Mouse (Mus musculus) stomach, embryonic 16.5 days (tissue): Measurements from ENCODE around the gene Ndel1. TPM values are rescaled to one million over a fixed set of nuclear protein-coding genes. Genes with fewer than 3 reads are reported as not detected.

Experiments
- ATAC-seq: fragments of 200-750 bp; cut with Nextera tagmentation; 2 replicates; pipeline ENCODE4 v1.8.0; 2017; ENCODE audit warnings: moderate number of reproducible peaks, moderate TSS enrichment; ENCODE audit not compliant: insufficient read depth, low FRiP score
- H3K27ac ChIP-seq: fragments of 300-500 bp; sonication (generic); 2 replicates; pipeline ENCODE4 v1.5.1; 2014; ENCODE audit warnings: low read length
- H3K27me3 ChIP-seq: fragments of 300-500 bp; sonication (generic); 2 replicates; pipeline ENCODE4 v1.6.1; 2014; ENCODE audit warnings: low read length, control low read depth, mixed read lengths; ENCODE audit not compliant: control insufficient read depth, insufficient read depth
- H3K36me3 ChIP-seq: fragments of 300-500 bp; sonication (generic); 2 replicates; pipeline ENCODE4 v1.6.1; 2014; ENCODE audit warnings: low read length; ENCODE audit not compliant: control insufficient read depth, insufficient read depth
- H3K4me1 ChIP-seq: fragments of 300-500 bp; sonication (generic); 2 replicates; pipeline ENCODE4 v1.6.1; 2014; ENCODE audit warnings: low read length, control low read depth, mixed read lengths; ENCODE audit not compliant: control insufficient read depth, insufficient read depth
- H3K4me2 ChIP-seq: fragments of 300-500 bp; sonication (generic); 2 replicates; pipeline ENCODE4 v1.6.1; 2014; ENCODE audit warnings: low read depth, low read length, mixed read lengths
- H3K4me3 ChIP-seq: fragments of 300-500 bp; sonication (generic); replicated peaks from 2 replicates; pipeline ENCODE4 v1.5.1; 2014; ENCODE audit warnings: mild to moderate bottlenecking, low read length
- H3K9ac ChIP-seq: fragments of 300-500 bp; sonication (generic); 2 replicates; pipeline ENCODE4 v1.6.1; 2014; ENCODE audit warnings: low read length
- H3K9me3 ChIP-seq: fragments of 300-500 bp; sonication (generic); replicated peaks from 2 replicates; pipeline ENCODE4 v1.6.1; 2016; ENCODE audit warnings: low read length, control low read depth; ENCODE audit not compliant: control insufficient read depth
- WGBS: fragments of 180-500 bp; shearing (Covaris S2); extraction: QIAGEN DNeasy Blood & Tissue Kit; methylation state at CpG from one replicate; pipeline ENCODE4 v1.1.7; 2014; 5-methylcytosine and 5-hydroxymethylcytosine counted together
- polyA plus RNA-seq: library from polyadenylated mRNA; unstranded; fragments of >200 nt; fragmentation: Nextera tagmentation; extraction: Ambion mirVana; gene quantifications from 2 replicates; pipeline ENCODE4 v1.2.1, GENCODE M21; 2015

Ndel1 gene
- polyA plus RNA-seq, 1 experiment from 2014 or later: 82.4 TPM

DNA sequence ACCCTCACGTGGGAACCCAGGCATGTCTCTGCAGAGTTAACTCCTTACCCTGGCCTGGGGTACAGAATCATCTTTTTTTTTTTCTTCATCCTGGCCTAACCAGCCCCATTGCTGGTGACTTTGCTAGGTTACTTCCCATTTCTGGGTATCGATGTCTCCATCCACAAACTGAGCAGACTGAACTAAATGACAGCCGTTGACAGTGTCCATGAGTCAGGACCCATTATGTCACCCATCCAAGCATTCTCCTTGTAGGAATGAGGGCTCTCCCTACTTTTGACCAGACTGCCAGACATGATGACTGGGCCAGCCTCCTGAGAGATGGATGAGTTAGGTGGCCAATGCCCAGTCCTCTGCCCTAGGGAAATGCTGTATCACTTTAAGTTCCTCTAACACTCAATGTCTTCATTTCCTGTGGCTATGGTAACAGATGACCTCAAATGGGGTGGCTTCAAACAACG is 8.0 kb downstream of the Ndel1 start:
- no peaks in the 10 kb centered on the region for H3K36me3 ChIP-seq
- no peak for ATAC-seq
- no peaks in the 10 kb centered on the region for H3K27me3 ChIP-seq
- WGBS: 63% methylated on average over 4 of the region's 4 CpGs
- H3K9me3 ChIP-seq: no peaks in the 10 kb centered on the region
- no peak overlapping the region for H3K9ac ChIP-seq
- H3K4me3 ChIP-seq: no peak overlapping the region
- H3K4me1 ChIP-seq: peaks cover 8% of the 10 kb centered on the region
- H3K4me2 ChIP-seq: no peak overlapping the region
- no peak overlapping the region for H3K27ac ChIP-seq

DNA sequence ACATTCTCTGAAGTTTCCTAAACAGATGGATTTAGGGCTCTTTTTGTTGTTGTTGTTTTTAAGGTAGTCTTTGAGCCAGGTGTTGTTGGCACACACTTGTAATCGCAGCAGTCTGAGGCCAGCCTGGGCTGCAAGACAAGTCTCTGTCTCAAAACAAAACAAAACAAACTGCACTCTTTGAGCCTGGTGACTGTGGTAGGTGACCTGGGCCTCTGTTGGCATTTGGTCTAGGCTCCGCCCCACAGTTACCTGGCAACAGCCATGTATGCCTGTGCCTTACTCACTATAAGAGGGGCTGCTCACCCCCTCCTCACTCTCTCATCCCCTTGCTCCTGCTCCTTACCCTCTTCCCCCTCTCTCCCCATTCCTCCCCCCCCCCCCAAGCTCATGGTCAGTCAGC is 9.4 kb downstream of the Ndel1 start:
- H3K9me3 ChIP-seq: no peaks in the 10 kb centered on the region
- no peaks in the 10 kb centered on the region for H3K36me3 ChIP-seq
- H3K4me1 ChIP-seq: 0 out of 2 replicates have a peak, but pooled peaks cover 4% of the 10 kb centered on the region
- no peaks in the 10 kb centered on the region for H3K27me3 ChIP-seq
- 63% methylated on average over 2 of the region's 2 CpGs for WGBS
- H3K4me3 ChIP-seq: no peak overlapping the region
- no peak overlapping the region for H3K9ac ChIP-seq
- ATAC-seq: no peak
- no peak overlapping the region for H3K27ac ChIP-seq
- H3K4me2 ChIP-seq: no peak overlapping the region

DNA sequence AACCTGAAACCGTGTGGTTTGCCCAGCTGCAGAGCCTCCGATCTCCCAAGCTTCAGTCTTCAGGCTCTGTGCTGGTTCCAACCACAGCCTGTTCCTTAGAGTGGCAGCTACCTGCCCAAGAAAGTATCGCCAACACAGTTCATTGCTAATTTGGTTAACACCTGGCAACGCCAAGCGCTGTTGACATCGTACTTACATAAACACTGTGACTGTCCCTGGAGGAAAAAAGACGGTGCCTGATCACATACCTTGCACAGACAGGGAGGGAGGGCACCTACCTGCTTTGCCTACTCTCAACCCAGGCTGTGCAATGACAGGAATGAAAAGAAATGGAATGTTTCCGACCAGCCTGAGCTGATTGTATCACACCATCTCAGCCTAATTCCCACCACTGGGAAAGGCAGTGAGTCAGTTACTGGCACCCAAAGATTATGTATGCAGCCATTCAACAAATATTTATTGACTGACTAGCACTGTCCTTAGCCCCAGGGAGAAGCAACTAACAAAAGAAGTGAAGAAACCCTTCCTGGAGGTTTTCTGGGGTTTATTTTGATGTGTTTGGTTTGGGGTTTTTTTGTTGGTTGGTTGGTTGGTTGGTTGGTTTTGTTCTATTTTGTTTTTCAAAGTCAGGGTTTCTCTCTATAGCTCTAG is 11.6 kb downstream of the Ndel1 start:
- Histone ChIP-seq H3K27ac (no peak overlapping the region), H3K36me3 (no peaks in the 10 kb centered on the region), H3K27me3 (no peaks in the 10 kb centered on the region), H3K4me3 (no peak overlapping the region), H3K9me3 (no peaks in the 10 kb centered on the region), H3K9ac (no peak overlapping the region), H3K4me2 (no peak overlapping the region), H3K4me1 (0 out of 2 replicates have a peak, but pooled peaks cover 3% of the 10 kb centered on the region)
- no peak for ATAC-seq
- 72% methylated on average over 8 of the region's 8 CpGs for WGBS

DNA sequence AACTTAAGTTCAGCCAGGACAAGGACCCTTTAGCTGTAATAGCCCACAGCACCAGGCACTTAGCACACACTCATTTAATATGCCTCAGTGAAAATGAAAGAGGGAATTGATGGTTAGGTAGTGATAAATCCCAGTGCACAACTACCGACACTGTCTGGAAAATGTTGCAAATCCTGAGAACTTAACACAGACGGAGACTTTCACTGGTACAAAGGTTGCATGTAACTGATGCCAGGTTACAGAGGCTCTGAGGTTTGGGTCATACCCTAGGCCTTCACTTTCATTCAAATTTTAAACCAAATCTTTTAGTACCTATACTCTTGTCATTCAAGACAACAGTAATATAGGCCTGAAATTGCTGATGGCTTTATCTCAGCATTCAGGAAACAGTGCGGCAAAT is 14.3 kb downstream of the Ndel1 start:
- ATAC-seq: no peak
- Histone ChIP-seq H3K27ac (no peak overlapping the region), H3K4me1 (peaks cover 12% of the 10 kb centered on the region; the same call in 1 of the 2 replicates), H3K36me3 (no peaks in the 10 kb centered on the region), H3K4me2 (no peak overlapping the region), H3K27me3 (no peaks in the 10 kb centered on the region), H3K9me3 (no peaks in the 10 kb centered on the region), H3K9ac (no peak overlapping the region), H3K4me3 (no peak overlapping the region)
- 87% methylated on average over 3 of the region's 3 CpGs for WGBS

DNA sequence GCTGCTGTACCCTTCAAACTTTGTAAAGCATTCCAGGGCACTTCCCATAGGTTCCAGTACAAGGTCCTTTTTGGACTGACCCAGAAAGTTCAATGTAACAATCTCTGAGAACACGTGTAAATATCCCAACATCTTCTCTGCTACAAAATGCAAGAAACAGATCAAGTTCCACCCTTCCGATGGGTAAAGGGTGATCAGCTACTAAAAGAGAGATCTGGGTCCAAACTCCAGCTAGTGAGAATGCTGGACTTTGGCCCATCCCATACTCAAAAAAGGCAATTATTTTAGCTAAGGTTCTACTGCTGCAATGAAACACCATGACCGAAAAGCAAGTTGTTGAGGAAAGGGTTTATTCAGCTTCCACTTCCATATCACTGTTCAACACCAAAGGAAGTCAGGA is 17.0 kb downstream of the Ndel1 start:
- Histone ChIP-seq H3K4me1 (peaks cover 27% of the 10 kb centered on the region), H3K27me3 (no peaks in the 10 kb centered on the region), H3K9ac (no peak overlapping the region), H3K4me2 (no peak overlapping the region), H3K36me3 (no peaks in the 10 kb centered on the region), H3K9me3 (no peaks in the 10 kb centered on the region), H3K27ac (peak overlapping the region; percentile 47), H3K4me3 (no peak overlapping the region)
- 82% methylated on average over 3 of the region's 3 CpGs for WGBS
- no peak for ATAC-seq

DNA sequence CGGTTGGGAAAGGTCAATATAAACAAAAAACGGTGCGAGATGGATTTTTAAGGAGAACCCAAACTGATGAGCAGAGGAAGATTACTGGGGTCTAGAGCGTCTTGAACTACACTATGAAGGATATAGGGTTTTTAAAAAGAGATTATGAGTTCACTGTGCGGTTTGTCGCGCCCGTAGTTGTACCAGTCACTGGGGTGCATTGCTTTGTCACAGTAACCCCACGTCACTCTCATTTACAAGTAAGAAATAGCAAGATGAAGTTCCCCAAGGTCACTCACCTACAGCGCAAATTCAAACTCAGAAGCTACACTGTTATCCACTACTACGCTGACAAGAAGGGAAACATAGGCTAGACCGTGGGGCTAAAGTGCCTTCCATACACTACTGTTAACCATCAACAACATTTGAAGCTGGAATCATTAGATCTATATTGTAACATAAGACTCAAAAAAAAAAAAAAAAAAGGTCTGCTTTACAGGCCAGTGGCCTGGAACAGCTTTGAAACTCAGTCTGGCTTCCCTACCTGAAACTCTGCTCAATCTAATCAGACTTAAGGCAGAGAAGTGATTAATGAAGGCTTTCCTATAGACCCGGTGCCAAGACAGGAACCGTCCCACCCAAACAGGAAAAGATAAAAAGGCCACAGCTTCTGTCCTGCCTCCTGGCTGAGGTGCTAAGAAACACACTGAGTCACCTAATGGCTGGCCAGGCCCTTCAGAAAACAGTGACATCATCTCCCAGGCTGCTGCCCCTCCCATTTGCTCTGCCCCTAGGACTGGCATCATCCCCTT is 17.9 kb downstream of the Ndel1 start:
- peak overlapping the region; percentile 63 for H3K9ac ChIP-seq
- H3K4me1 ChIP-seq: peaks cover 27% of the 10 kb centered on the region
- peak overlapping the region; percentile 89 for H3K27ac ChIP-seq
- peak overlapping the region; percentile 82 for H3K4me3 ChIP-seq
- no peaks in the 10 kb centered on the region for H3K36me3 ChIP-seq
- no peaks in the 10 kb centered on the region for H3K9me3 ChIP-seq
- peak overlapping the region; percentile 66 for H3K4me2 ChIP-seq
- 25% methylated on average over 14 of the region's 14 CpGs for WGBS
- peak; percentile 19; the same call in 1 of the 2 replicates for ATAC-seq
- no peaks in the 10 kb centered on the region for H3K27me3 ChIP-seq

DNA sequence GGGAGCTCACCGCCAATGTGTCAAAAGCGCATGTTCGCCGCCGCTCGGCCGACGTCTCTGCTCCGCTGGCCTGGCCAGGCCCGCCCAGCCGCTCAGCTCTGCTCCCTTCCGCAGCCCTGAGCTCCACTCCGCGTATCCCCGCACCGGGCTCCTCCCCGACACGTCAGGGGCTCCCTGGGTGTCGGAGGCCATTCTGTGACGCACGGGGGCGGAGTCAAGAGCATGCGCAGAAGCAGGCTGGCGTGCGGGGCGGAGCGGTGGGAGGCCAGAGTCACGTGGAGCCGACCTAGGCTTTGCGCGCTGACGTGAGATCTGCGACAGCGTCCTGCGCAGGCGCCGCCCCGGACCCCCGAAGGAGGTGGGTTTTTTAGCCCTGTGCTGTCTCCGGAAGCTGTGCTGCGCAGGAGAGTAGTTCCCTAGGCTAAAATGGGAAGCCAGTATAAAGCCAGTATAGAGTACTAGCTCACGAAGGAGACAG is 18.7 kb downstream of the Ndel1 start:
- H3K27me3 ChIP-seq: no peaks in the 10 kb centered on the region
- peak overlapping the region; percentile 94 for H3K9ac ChIP-seq
- peak; percentile 99 for ATAC-seq
- H3K4me3 ChIP-seq: peak overlapping the region; percentile 82
- H3K4me2 ChIP-seq: peak overlapping the region; percentile 78
- no peaks in the 10 kb centered on the region for H3K9me3 ChIP-seq
- peak overlapping the region; percentile 99 for H3K27ac ChIP-seq
- peaks cover 27% of the 10 kb centered on the region for H3K4me1 ChIP-seq
- no peaks in the 10 kb centered on the region for H3K36me3 ChIP-seq
- under 1% methylated on average over 42 of the region's 42 CpGs for WGBS

DNA sequence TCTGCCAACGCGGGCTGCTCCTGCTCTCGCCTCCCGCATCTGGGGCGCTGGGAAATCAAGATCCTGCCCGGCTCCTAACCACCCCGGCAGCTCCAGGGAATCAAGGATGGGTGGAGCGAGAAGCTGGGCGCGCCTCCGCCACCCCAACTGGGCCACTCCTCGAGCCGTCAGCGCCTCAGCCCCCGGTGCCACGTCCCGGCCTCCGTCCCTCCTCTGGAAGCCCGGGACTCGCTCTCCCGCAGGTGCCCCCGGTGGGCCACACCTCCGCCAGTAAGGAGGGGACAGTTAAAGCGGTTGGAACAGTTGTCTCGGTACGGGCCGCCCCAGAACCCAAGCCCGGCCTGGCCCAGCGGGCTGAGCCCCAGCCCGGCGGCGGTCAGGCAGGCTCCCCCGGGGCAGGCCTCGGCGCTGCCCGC is 19.2 kb downstream of the Ndel1 start:
- ATAC-seq: peak; percentile 59
- H3K4me2 ChIP-seq: peak overlapping the region; percentile 78
- H3K9ac ChIP-seq: peak overlapping the region; percentile 94
- no peaks in the 10 kb centered on the region for H3K27me3 ChIP-seq
- peak overlapping the region; percentile 99 for H3K27ac ChIP-seq
- no peaks in the 10 kb centered on the region for H3K36me3 ChIP-seq
- WGBS: under 1% methylated on average over 36 of the region's 36 CpGs
- no peaks in the 10 kb centered on the region for H3K9me3 ChIP-seq
- H3K4me1 ChIP-seq: peaks cover 28% of the 10 kb centered on the region
- H3K4me3 ChIP-seq: peak overlapping the region; percentile 82
